Mouse (Mus musculus) telencephalon, adult 2 months (tissue): ENCODE data around the gene Gm11361.

Source experiments
- DNase-seq: peaks from one replicate; pipeline ENCODE4 v3.0.0-alpha.2; 2011; ENCODE audit warnings: low read depth, low spot score

The Gm11361 gene

DNA sequence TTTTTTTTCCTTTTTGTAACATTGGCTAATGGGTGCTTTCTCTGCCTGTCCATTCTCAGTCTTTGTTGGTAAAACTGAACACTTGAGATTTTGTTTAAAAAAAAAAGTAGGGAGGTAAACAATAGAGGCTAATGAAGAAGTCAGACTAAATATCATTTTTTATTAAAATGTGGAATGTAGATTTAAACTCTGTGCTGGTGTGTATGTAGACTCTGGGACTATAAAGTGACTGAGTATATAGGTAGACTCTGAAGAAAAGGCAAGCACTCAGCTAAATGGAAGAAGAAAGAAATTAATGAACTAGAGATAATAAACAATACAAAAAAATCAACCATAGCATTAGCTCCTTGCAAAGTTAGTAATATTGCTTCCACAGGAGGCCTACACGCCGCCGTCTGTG, at the start of gene Gm11361:
Gene Gm11361 (plus strand): TSS at position 301 of the 400 bp plus-strand sequence.
- DNase-seq, result no peak

DNA sequence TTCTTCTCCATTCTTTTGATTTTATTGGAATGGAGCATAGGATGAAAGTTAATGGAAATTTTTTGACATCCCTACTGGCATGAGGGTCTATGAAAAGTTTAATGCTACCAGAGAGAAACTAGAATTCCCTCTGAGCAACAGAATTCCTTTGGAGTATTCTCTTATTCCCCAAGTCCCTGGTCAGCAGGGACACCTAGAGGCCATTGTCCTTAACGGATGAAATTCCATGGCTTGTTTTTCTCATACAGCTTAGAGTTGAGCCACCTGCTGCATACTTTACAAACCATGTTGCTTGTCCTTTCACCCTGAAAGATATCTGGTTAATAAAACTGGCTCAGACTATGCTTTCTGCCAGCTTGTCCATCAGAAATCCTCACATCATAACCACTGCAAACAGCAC, 7.1 kb downstream of the Gm11361 start:
- no peak for DNase-seq

DNA sequence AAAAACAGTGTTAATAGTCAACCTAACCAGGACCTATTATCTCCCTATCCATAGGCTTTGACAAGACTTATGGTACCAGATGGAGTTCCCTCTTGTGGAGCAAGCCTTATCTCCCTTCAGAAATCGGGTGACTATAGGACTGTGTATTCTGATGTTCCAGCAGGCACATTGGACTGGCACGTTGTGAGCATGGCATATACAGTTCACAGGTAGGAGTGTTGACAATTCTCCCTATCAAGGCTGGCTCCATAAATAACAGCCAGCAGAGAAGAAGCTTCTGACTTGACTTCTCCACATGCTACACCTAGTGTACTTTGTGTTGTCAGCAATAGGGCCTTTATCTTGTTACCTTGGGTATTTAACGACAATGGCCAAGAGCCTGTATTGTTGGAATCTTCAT, 30.0 kb downstream of the Gm11361 start:
- no peak for DNase-seq

DNA sequence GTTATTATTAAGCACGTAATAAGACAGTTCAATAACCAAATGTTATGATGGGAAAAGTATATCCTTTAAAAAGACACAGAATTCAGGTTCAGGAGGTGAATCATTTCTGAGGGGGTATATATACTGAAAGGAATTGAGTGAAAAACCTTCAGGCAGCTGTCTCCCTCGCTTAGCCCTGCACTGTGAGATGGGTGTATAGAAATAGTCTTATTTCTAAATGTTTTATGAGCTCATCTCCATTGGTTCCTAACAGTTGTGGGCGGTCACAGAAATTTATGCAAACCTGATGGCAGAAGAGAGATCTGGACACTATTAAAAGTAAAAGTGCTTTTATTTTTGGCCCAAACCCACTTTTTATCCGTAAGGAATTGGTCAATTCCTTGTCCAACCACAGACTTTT, 36.9 kb downstream of the Gm11361 start:
- peak; percentile 11 for DNase-seq

DNA sequence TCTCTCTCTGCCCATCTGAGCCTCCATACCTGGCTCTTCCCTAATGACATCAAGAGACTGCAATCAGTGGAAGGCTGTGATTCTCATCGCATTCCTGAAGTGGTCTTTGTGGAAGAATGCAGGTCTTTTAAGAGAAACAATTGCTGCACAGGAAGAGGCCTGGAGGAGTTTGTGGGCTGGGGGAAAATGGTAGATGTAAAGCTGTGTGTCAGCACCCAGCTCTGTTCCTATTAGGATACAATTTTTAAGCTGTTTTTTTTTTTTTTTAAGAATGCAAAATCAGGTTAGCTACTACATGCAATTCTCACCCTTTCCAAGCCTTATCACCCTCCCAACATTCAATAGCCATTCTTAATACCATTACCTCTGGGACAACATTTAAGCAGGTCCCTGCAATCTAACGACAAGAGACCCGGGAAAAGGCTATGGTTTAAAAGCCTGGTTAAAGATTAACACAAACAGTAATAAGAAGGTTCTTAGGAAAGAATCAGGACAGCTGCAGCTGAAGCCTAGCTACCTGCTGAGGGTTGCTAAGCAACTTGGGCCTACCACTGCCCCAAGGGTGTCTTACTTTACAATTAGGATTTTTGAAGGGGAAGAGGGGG, 37.5 kb downstream of the Gm11361 start:
- DNase-seq, result peak; percentile 11

DNA sequence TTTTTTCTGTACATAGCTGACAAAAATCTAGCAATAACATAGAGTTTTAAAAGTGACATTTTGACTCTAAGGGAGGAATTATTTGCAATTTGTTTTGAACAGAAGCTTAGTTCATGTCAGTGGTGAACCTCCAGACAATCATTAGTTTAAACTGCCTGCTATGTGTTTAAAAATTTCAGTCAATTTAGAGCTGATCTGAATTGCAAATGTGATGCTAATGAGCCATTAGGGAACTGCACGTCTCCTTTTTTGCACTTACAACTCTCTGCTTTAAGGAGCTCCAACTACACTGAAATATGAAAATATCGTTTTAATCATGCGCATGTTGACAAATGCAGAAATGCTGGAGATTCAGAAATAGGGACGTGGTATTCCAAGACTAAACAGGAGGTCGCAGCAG, 38.2 kb downstream of the Gm11361 start:
- DNase-seq, result peak; percentile 12

DNA sequence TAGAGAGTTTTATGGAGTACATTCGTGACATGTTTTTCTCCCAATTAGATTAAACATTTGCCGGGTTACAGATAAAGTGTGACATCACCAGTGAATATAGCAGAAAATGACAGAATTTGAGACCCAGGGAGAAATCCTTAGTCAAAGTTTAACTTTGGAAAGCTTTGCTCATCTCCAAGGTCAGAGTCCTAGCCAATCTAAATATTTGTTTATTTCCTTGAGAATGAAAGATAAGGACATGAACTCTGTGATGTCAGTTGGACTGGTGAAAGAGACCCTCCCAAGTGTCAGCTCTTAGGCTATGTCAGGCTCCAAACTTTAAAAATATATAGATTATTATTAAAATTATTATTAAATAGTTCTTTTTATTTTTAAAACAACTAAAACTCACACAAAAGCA, 39.8 kb downstream of the Gm11361 start:
- no peak for DNase-seq

DNA sequence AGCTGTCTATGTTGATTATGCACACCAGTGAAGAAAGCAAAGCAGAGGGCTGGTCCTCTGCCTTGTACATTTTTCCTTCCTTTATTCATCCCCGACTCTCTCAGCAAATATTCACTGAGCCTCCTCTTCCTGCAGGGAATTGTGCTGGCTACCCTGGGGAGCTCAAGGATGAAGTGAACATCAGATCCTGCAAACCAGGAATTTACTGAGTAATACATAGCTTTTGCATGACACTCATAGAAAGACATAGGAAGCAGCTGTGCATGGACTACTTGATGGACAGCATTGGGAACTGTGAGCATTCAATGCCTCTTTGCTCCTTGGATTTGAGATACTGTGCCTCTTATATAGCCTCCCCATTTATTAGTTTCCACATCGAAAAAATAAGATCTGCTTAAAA, 40.2 kb downstream of the Gm11361 start:
- DNase-seq, result no peak
